Mouse (Mus musculus): ENCODE data around the gene Zswim8.

DNA sequence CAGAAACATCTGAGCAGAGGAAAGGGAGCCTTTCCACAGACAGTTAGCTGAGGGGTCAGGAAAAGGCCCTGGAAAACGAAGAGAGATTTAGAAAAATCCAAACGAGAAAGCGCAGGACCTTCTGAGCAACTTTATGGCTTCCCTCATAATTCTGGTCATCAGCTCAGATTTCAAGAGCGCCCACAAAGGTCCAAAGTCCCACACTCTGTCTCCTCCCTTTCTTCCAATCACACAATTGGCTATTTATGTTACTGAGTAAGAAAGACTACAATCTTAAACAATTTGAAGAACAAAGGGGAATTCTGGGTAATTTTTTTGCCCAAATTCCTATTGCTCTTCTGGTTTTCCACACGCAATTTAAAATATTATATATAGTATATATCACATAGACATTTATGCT, 43.2 kb downstream of the Zswim8 start:
- TF ChIP-seq CTCF (IDR thresholded peaks at IDR 0.05; ENCODE audit: insufficient read depth, low read length) (no peak), POLR2A (IDR thresholded peaks at IDR 0.05; ENCODE audit: borderline replicate concordance, extremely low read depth, low read depth, low read length) (no peak)

All from lung, adult 2 months (tissue).